12 mouse cellular contexts compared by ENCODE assay signal in the genomic region with DNA sequence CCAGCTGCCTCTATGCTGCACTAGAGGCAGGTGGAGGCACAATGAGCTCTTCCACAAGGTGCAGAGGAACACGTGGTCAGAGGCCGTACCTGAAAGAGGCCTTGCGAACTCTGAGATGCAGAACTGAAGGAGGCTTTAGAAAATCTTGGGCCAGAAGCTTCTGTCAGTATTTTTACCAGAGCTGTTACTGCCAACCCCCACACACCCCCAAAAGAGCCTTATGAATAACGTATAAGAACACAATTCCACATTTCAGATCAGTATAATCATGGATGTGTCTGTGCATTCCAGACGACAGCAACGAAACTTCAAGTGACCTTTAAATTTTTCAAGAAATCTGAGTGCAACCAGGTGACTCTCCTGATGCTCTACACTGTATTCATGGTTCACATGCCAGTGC.
"Had no signal": no experiment of that assay in that cellular context is flagged by ENCODE, and none has a peak within 500 bp of the region (broad histone marks: within the 10 kb centered on the region; RNA-seq: fewer than 3 reads in every experiment).

No protein-coding gene starts in this region.

- DNase-seq: kidney, adult 18-20 months; kidney, postnatal 14 days; layer of hippocampus, adult 9-11 months; layer of hippocampus, postnatal 36 days; left cerebral cortex, postnatal 4 days; lung, adult 18-20 months; lung, postnatal 36 days; right cerebral cortex, postnatal 4 days; thymus, postnatal 36 days had no signal

- H3K4me2 ChIP-seq: limb, embryonic 13.5 days; midbrain, embryonic 13.5 days had no signal

- H3K9me3 ChIP-seq: limb, embryonic 13.5 days; midbrain, embryonic 13.5 days had no signal

- ATAC-seq: midbrain, embryonic 13.5 days had no signal

- H3K4me3 ChIP-seq: limb, embryonic 13.5 days; midbrain, embryonic 13.5 days had no signal

- H3K9ac ChIP-seq: limb, embryonic 13.5 days; liver, embryonic 14.5 days; midbrain, embryonic 13.5 days had no signal

- H3K36me3 ChIP-seq: limb, embryonic 13.5 days; midbrain, embryonic 13.5 days had no signal

- H3K27ac ChIP-seq: limb, embryonic 13.5 days; liver, embryonic 14.5 days; midbrain, embryonic 13.5 days had no signal
